Mouse (Mus musculus) Muller cell, postnatal 12 days (primary cell): ENCODE measurements at regions not wholly inside any gene's neighbourhood (a gene's known extent, or its start where the extent isn't known, plus 50 kb on each side); places are given as distances from the start of the nearest gene placed in this dataset.

Source experiments
- DNase-seq: peaks from one replicate; pipeline ENCODE4 v3.0.0-alpha.2; 2015; ENCODE audit errors: inconsistent ontology term

- no peak for DNase-seq
Observed at GRCm38 (mm10) chr4:48871105-48871504, 188.0 kb upstream of the Plppr1 start.

- DNase-seq, result no peak
Observed at GRCm38 (mm10) chr4:48889074-48889592, 169.9 kb upstream of the Plppr1 start.

GRCm38 (mm10) chr4:48904551-48904950, 154.5 kb upstream of the Plppr1 start:
- DNase-seq, result no peak

GRCm38 (mm10) chr4:48905196-48905867, 153.7 kb upstream of the Plppr1 start:
- DNase-seq, result peak; percentile 11

GRCm38 (mm10) chr4:48909161-48909560, 149.9 kb upstream of the Plppr1 start:
- no peak for DNase-seq

GRCm38 (mm10) chr4:48913301-48913700, 145.8 kb upstream of the Plppr1 start:
- DNase-seq, result no peak

- DNase-seq, result no peak
Observed at GRCm38 (mm10) chr4:48924576-48925459, 134.3 kb upstream of the Plppr1 start.

GRCm38 (mm10) chr4:48938420-48938819, 120.7 kb upstream of the Plppr1 start:
- DNase-seq, result no peak

GRCm38 (mm10) chr4:48938892-48939291, 120.2 kb upstream of the Plppr1 start:
- DNase-seq, result no peak

- peak; percentile 38 for DNase-seq
Observed at GRCm38 (mm10) chr4:48945266-48945818, 113.7 kb upstream of the Plppr1 start.

- DNase-seq, result no peak
Observed at GRCm38 (mm10) chr4:48952965-48953364, 106.1 kb upstream of the Plppr1 start.

GRCm38 (mm10) chr4:48975810-48976209, 83.3 kb upstream of the Plppr1 start:
- DNase-seq, result no peak

- DNase-seq, result peak; percentile 47
Observed at GRCm38 (mm10) chr4:48992021-48992420, 67.1 kb upstream of the Plppr1 start.
